Mouse (Mus musculus): ENCODE results near the gene Gm3409. TPM values are rescaled to one million over a fixed set of nuclear protein-coding genes. Genes with fewer than 3 reads are reported as not detected.
"Not testable (repeated sequence)": the region's sequence is repeated elsewhere in the genome, so short reads cannot be mapped to it uniquely, and the experiment has no call there.

The Gm3409 gene
- total RNA-seq (2021) (not detected), polyA plus RNA-seq (2012; rRNA removed) (not detected in 2 replicates)
- long read RNA-seq = 0 reads

DNA sequence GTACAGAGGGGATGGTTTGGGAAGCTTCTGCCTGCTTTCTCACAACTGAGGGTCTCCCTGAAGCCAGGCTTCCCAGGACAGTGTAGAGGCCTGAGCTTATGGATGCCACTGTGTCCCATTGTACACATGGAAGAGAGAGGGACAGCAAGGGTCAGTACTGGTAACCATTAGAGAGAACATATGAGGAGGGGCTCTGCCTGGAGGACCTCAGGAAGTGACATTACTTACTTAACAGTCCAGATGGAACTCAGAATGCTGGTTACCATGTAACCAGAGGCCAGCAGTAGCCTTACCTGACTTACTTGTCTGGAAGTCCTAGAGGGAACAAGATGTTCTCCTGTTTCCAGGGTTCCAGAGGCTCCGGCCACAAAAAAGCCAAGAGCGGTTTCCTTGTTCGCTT, at the start of gene Gm3409:
Gene Gm3409, plus strand, starts transcription at position 301 of the 400 bp plus-strand sequence.
- DNase-seq = not testable (repeated sequence)

DNA sequence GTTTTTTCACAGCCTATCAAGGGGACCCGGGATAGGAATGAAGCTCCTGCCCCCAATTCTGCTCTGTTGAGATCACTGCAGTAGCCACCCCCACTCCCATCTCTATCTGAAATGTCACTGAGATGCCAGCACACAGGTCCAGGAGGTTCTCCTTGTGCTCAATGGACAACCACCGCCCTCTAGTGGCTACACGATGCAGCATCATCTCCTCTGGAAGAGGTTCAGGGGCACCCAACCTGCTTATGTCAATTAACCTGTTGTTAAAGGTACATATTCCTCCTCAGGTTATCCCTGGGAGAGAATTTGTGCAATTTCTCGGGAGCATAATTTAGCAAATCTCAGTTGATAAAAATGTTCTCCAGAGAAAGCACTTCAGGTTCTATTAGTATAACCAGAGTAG, 48.5 kb upstream of the Gm3409 start:
- peak; percentile 39 for DNase-seq

DNA sequence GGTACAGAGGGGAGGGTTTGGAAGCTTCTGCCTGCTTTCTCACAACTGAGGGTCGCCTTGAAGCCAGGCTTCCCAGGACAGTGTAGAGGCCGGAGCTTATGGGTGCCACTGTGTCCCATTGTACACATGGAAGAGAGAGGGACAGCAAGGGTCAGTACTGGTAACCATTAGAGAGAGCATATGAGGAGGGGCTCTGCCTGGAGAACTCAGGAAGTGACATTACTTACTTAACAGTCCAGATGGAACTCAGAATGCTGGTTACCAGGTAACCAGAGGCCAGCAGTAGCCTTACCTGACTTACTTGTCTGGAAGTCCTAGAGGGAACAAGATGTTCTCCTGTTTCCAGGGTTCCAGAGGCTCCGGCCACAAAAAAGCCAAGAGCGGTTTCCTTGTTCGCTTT, 46.4 kb upstream of the Gm3409 start, which contains the start of gene Gm6370:
Gene Gm6370, plus strand, starts transcription at position 301 of the 400 bp plus-strand sequence.
- DNase-seq = not testable (repeated sequence)

DNA sequence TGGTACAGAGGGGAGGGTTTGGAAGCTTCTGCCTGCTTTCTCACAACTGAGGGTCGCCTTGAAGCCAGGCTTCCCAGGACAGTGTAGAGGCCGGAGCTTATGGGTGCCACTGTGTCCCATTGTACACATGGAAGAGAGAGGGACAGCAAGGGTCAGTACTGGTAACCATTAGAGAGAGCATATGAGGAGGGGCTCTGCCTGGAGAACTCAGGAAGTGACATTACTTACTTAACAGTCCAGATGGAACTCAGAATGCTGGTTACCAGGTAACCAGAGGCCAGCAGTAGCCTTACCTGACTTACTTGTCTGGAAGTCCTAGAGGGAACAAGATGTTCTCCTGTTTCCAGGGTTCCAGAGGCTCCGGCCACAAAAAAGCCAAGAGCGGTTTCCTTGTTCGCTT, 35.3 kb upstream of the Gm3409 start, which contains the start of gene 4930449I24Rik:
Gene 4930449I24Rik, plus strand, starts transcription at position 301 of the 400 bp plus-strand sequence.
- DNase-seq = not testable (repeated sequence)

DNA sequence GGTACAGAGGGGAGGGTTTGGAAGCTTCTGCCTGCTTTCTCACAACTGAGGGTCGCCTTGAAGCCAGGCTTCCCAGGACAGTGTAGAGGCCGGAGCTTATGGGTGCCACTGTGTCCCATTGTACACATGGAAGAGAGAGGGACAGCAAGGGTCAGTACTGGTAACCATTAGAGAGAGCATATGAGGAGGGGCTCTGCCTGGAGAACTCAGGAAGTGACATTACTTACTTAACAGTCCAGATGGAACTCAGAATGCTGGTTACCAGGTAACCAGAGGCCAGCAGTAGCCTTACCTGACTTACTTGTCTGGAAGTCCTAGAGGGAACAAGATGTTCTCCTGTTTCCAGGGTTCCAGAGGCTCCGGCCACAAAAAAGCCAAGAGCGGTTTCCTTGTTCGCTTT, 23.6 kb upstream of the Gm3409 start, which contains the start of gene Gm3402:
Gene Gm3402, plus strand, starts transcription at position 301 of the 400 bp plus-strand sequence.
- DNase-seq = not testable (repeated sequence)

DNA sequence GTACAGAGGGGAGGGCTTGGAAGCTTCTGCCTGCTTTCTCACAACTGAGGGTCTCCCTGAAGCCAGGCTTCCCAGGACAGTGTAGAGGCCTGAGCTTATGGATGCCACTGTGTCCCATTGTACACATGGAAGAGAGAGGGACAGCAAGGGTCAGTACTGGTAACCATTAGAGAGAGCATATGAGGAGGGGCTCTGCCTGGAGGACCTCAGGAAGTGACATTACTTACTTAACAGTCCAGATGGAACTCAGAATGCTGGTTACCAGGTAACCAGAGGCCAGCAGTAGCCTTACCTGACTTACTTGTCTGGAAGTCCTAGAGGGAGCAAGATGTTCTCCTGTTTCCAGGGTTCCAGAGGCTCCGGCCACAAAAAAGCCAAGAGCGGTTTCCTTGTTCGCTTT, 11.9 kb upstream of the Gm3409 start, which contains the start of gene Gm3404:
Gene Gm3404, plus strand, starts transcription at position 301 of the 400 bp plus-strand sequence.
- DNase-seq = not testable (repeated sequence)

DNA sequence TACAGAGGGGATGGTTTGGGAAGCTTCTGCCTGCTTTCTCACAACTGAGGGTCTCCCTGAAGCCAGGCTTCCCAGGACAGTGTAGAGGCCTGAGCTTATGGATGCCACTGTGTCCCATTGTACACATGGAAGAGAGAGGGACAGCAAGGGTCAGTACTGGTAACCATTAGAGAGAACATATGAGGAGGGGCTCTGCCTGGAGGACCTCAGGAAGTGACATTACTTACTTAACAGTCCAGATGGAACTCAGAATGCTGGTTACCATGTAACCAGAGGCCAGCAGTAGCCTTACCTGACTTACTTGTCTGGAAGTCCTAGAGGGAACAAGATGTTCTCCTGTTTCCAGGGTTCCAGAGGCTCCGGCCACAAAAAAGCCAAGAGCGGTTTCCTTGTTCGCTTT, 18.4 kb downstream of the Gm3409 start, which contains the start of gene Gm3415:
Gene Gm3415, plus strand, starts transcription at position 301 of the 400 bp plus-strand sequence.
- not testable (repeated sequence) for DNase-seq

DNA sequence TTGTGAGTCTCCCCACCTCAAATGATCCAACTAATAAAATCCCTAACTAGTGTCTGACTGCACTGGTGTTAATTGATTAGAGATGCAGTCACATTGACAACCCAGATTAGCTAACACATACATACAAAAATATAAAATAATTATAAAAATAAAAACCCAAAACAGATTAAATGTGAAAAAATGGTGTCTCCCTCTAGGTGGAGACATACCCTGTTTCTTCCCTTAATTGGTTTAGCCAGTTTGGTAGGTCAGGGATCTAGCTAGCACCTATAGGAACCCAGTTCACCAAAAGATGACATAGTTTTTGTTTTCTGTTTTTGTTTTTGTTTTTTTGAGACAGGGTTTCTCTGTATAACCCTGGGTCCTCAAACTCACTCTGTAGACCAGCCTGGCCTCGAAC, 26.8 kb downstream of the Gm3409 start:
- no peak for DNase-seq

DNA sequence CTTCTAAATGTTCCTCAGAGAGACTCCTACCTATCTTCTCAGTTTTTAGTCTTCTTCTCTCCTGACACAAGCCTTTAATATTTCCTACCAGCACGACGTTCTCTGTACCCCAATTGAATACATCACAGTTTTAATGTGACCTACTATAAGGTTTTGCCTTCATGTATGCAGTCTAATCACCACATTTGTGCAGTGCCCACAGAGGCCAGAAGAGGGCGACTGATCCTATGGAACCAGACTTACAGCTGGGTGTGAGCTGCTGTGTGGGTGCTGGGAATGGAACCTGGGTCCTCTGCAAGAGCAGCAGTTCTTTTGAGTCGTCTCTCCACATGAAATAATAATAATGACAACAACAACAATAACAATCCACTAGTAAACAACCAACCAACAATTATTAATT, 29.6 kb downstream of the Gm3409 start:
- no peak for DNase-seq

DNA sequence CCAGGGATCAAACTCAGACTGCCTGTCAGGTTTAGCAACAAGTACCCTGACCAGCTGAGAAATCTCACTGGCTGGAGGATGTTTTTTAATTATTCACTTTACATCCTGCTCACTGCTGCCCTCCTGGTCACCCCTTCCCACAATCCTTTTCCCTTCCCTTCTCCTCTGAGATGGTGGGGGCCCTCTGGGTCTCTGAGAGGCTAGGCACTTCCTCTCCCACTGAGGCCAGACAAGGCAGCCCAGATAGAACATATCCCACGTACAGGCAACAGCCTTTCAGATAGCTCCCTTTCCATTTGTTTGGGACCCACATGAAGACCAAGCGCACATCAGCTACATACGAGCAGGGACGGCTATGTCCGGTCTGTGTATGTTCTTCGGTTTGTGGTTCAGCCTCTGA, 32.7 kb downstream of the Gm3409 start:
- DNase-seq = not testable (repeated sequence)

DNA sequence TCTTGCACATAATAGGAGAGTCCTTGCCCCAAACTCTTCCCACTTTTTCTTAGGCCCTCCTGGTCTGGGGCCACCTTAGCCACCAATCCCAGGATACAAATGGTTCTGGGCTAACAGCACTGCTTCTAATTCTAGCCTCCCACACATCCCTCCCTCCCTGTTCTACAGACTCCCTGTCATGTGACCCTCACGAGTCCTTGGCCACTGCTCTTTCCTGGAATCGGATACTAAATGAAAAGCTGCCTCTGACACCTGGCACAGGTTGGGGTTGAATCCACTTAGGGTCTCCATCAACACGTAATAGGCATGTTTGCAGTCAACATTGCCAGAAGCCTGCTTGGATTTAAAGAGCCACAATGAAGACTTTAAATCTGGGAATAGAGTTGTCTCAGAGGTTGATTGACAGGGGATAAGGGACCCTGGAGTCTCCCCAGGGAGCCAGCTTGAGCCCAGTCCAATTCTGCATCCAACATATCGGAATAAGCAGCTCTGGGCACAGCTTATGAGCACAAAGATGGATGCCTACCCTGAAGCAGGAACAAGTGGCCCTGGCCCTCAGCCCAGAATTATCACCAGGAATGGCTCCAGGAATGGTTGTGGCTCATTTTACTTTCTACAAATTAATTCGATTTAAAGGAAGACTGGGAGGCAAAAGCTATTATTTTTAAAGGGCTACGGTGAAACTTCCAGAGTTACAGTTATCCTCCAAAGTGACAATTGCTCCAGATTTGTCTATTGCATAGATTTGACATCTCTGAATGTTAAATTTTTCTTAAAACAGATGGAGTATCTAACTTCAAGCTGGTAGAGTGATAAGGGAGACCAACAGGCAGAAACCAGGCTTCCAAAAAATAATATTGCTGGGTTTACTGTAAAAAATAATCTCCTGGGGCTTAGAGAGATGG, 34.6 kb downstream of the Gm3409 start:
- not testable (repeated sequence) for DNase-seq

DNA sequence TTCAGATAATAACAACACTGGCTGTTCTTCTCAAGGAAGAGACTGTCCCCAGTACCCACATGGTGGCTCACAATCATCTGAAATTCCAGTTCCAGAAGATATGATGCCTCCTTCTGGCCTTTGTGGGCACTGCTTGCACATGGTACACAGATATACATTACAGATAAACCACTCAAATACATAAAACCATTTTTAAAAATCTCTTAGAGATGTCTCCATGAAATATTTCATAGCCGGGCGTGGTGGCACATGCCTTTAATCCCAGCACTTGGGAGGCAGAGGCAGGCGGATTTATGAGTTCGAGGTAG, 35.2 kb downstream of the Gm3409 start:
- not testable (repeated sequence) for DNase-seq

DNA sequence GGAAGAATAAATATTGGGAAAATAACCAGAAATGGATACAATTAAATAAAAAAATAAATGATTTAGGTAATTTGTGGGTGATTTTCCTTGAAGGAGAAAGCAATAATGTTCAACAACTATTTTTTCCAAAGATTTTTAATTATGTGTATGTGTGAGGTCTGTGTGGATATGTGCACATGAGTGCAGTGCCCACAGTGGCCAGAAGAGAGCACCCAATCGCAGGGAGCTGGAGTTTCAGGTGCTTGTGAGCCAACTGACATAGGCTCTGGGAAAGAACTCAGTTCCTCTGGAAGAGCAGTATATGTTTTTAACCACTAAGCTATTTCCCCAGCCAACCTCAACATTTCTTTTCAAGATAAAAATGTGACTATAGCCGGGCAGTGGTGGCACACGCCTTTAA, 39.2 kb downstream of the Gm3409 start:
- no peak for DNase-seq

DNA sequence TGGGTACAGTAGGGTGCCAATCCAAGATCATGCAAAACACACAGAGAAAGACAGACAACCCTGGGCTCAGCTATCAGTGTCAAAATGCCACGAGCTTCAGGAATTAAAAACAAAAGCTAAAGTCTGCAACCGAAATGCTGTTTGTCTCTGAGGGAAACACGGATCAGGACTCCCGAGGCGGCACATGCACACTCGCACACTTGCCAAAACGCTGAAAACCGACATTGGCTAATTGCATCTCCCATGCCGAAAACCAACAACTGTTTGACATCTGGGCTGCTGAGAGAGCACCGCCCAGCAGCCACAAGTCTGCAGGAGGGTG, 46.7 kb downstream of the Gm3409 start:
- no peak for DNase-seq

DNA sequence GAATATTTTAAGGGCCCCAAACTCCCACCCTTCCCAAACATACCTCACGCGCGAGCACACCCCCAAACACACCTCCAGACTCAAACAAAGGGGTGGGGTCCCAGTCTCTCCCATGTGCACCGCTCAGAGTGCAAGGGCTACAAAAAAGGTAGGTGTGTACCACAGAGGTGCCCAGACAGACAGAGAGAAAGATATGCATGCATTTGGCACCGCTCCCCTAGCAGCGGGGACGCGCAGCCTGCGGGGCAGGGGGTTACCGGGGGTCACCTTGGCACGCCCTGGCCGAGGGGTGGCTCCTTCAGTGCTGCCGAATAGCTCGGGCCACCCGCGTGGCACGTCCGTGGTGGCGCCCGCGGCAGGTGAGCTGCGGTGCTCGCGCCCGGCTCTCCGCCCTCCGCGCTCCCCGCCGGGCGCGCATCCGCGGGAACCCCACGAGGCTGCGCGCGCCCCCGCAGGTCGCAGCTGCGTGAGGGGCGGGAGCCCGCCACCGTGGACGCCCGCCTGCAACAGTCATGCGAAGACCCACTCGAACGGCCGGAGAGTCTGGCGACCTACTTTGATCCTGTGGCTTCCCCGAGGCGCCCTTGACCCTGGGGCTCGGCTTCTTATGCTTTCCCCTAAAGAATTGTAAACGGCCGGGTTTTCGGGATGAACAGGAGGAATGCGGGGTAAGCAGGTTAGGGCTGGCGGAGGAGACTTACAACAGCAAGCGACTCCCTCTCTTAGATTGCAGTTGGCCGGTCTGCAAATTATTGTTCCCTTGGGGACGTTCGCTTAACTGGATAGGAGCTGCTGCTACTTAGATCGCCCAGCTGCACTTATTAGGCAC, 47.2 kb downstream of the Gm3409 start, which contains the start of gene Gpr12:
Gene Gpr12, minus strand, starts transcription at position 762 of the 829 bp plus-strand sequence.
- DNase-seq = peak; percentile 10

DNA sequence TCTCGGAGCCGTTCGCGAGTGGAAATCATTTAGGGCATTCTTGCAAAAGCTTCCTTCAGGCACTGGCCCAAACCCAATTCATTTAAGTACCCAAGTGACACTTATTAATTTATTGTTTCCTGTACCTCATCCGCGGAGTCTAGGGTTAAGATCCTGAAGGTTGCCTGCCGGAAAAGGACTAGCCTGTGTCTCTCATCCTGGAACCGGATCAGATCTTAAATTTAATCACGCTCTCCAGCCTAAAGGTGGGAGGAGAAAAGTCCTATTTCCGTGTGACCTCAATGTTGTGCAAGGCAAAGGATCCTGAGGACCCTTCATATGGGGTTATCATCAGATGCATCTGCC, 47.8 kb downstream of the Gm3409 start:
- DNase-seq = no peak

DNA sequence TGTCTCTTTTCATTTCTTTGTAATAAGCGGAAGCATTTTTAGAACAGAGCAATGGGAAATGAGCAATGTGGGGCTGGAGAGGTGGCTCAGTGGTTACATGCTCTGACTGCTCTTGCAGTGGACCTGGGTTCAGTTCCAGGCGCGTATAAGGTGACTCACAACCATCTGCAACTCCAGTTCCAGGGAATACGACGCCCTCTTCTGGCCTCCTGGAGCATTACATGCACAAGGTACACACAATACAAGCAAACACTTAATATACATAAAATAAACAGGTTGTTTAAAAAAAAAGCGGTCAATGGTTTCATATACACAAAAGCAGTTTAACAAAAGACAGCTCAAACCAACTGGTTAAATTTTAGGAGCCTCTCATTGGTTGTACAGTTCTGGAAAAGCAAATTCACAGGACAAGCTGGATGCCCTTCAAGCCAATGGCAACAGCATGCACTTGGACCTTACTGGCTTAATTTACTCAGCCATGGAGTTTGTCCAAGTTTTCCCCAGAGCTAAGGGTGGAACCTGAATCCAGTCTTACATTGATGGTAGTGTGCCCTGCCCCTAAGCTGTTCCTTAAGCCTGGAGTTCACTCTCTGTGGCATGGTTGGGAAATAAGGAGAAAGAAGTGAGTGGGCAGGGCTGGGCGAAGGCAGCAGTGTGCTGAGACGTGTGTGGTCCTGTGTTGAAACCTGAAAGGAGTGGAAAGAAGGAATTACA, 49.1 kb downstream of the Gm3409 start:
- no peak for DNase-seq

Measured in adrenal gland, adult 2 months (tissue).